Mouse (Mus musculus) heart, embryonic 15.5 days (tissue): Measurements from ENCODE around the gene Dyrk4. TPM values are rescaled to one million over a fixed set of nuclear protein-coding genes. Genes with fewer than 3 reads are reported as not detected.
A peak's percentile ranks its signal among the peaks of the same experiment; 100 is the strongest.

Source experiments
- ATAC-seq: fragments of 200-750 bp; cut with Nextera tagmentation; replicated peaks from 2 replicates; pipeline ENCODE4 v1.8.0; 2017; ENCODE audit warnings: low read depth, moderate TSS enrichment; ENCODE audit not compliant: insufficient number of reproducible peaks, insufficient read depth, low FRiP score
- H3K27ac ChIP-seq: fragments of 300-500 bp; sonication (generic); 2 replicates; pipeline ENCODE4 v1.5.1; 2015; ENCODE audit warnings: mild to moderate bottlenecking, inconsistent platforms
- H3K27me3 ChIP-seq: fragments of 300-500 bp; sonication (generic); 2 replicates; pipeline ENCODE4 v1.6.1; 2015; ENCODE audit warnings: inconsistent platforms
- H3K36me3 ChIP-seq: fragments of 300-500 bp; sonication (generic); 2 replicates; pipeline ENCODE4 v1.6.1; 2015; ENCODE audit warnings: mild to moderate bottlenecking, inconsistent platforms
- H3K4me1 ChIP-seq: fragments of 300-500 bp; sonication (generic); replicated peaks from 2 replicates; pipeline ENCODE4 v1.6.1; 2015; ENCODE audit warnings: inconsistent platforms
- H3K4me2 ChIP-seq: fragments of 300-500 bp; sonication (generic); 2 replicates; pipeline ENCODE4 v1.6.1; 2015; ENCODE audit warnings: inconsistent platforms, mild to moderate bottlenecking, moderate library complexity
- H3K4me3 ChIP-seq: fragments of 300-500 bp; sonication (generic); 2 replicates; pipeline ENCODE4 v1.5.1; 2015; ENCODE audit warnings: mild to moderate bottlenecking, inconsistent platforms
- H3K9ac ChIP-seq: fragments of 300-500 bp; sonication (generic); 2 replicates; pipeline ENCODE4 v1.6.1; 2015; ENCODE audit warnings: mild to moderate bottlenecking, inconsistent platforms
- H3K9me3 ChIP-seq: fragments of 300-500 bp; sonication (generic); replicated peaks from 2 replicates; pipeline ENCODE4 v1.6.1; 2016; ENCODE audit warnings: inconsistent platforms
- WGBS: fragments of 180-500 bp; shearing (Covaris S2); methylation state at CpG from one replicate; pipeline ENCODE4 v1.1.7; 2015; ENCODE audit warnings: mixed read lengths; 5-methylcytosine and 5-hydroxymethylcytosine counted together
- polyA plus RNA-seq: library from polyadenylated mRNA; unstranded; fragments of >200 nt; fragmentation: Nextera tagmentation; extraction: Ambion mirVana; gene quantifications from 2 replicates; pipeline ENCODE4 v1.2.1, GENCODE M21; 2015

Dyrk4 gene
- polyA plus RNA-seq, 1 experiment from 2014 or later: not detected

DNA sequence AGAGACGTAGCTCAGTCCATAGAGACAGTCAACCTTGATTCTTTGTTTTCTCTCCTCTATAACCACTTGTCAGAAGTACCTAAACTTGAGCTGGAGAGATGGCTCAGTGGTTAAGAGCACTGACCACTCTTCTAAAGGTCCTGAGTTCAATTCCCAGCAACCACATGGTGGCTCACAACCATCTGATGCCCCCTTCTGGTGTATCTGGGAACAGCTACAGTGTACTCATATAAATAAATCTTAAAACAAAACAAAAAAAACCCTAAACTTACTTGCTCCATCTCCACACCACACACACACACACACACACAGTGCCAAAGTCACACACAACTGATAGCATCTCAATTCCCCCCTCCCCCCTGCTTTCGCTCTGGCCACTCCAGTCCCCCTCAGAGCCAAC, 16.4 kb upstream of the Dyrk4 start:
- Histone ChIP-seq H3K9ac (no peak overlapping the region), H3K36me3 (peaks cover 23% of the 10 kb centered on the region), H3K9me3 (no peaks in the 10 kb centered on the region), H3K4me3 (peak overlapping the region; percentile 93), H3K27ac (no peak overlapping the region), H3K4me1 (peaks cover 25% of the 10 kb centered on the region), H3K27me3 (no peaks in the 10 kb centered on the region), H3K4me2 (peak overlapping the region; percentile 94)
- ATAC-seq: no peak
- WGBS: 81% methylated on average over 2 of the region's 2 CpGs

DNA sequence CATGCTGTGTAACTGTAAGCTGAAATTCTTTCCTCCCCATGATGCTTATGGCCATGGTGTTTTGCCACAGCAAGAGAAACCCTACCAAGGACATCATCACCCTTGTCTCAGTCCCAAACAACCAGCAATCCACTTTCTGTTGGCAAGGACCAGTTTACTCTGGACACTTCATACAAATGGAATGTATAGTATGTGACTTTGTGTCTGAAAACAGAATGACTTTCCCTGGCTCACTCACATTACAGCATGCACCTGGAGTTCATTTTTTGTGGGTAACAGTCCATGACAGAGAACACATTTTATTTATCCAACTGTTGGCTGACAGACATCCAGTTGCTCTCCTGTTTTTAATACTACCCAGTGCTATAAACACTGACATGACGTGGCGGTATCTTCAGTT, 11.3 kb upstream of the Dyrk4 start:
- H3K4me3 ChIP-seq: no peak overlapping the region
- H3K27me3 ChIP-seq: no peaks in the 10 kb centered on the region
- ATAC-seq: no peak
- H3K27ac ChIP-seq: no peak overlapping the region
- H3K9ac ChIP-seq: no peak overlapping the region
- 0 out of 2 replicates have a peak, but pooled peaks cover 1% of the 10 kb centered on the region for H3K4me1 ChIP-seq
- peaks cover 52% of the 10 kb centered on the region for H3K36me3 ChIP-seq
- no peaks in the 10 kb centered on the region for H3K9me3 ChIP-seq
- no peak overlapping the region for H3K4me2 ChIP-seq
- WGBS: 69% methylated on average over 2 of the region's 2 CpGs

DNA sequence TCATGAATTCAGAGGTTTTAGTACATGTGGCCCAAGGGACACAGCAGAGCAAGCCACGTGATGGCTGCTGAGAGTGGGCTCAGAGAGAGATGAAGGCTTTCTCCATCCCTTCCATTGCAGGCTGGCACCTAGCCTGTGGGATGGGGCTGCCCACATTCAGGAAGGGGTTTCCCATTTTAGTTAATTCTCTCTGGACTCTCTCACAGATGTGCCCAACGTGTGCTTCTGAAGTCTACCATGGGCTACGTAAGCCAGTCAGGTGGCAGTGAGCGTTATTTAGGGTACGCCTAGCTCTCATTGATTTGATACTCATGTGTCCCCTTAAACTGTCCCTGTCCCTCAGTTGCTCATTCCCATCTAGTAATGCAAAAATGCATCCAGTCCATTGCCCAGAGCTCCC, 6.7 kb downstream of the Dyrk4 start:
- 77% methylated on average over 5 of the region's 5 CpGs for whole genome bisulfite sequencing
- Histone ChIP-seq H3K4me1 (no peaks in the 10 kb centered on the region), H3K4me3 (no peak overlapping the region), H3K4me2 (no peak overlapping the region), H3K9me3 (no peaks in the 10 kb centered on the region), H3K36me3 (no peaks in the 10 kb centered on the region), H3K9ac (no peak overlapping the region), H3K27me3 (no peaks in the 10 kb centered on the region), H3K27ac (no peak overlapping the region)
- no peak for ATAC-seq

DNA sequence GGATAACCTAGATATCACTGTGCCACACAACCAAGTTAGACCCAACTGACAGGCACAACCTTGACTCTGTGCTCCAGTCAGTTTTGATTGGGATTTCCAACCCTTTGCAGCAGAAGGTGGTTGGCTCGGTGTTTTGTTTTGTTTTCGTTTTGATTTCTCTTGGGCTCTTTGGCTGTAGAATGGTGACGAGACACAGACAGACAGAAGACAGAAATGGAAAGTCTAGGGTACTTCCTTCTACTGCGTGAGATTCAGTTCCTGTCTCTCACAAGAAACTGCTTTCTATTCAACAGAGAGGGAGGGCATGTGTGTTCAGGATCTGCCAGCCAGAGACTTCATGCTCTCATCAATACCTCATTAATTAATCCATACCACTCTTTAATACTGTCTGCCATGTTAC, 10.9 kb downstream of the Dyrk4 start:
- ATAC-seq: no peak
- H3K36me3 ChIP-seq: no peaks in the 10 kb centered on the region
- 57% methylated on average over 4 of the region's 4 CpGs for WGBS
- no peak overlapping the region for H3K27ac ChIP-seq
- no peaks in the 10 kb centered on the region for H3K27me3 ChIP-seq
- H3K9me3 ChIP-seq: no peaks in the 10 kb centered on the region
- no peak overlapping the region for H3K4me2 ChIP-seq
- no peaks in the 10 kb centered on the region for H3K4me1 ChIP-seq
- no peak overlapping the region for H3K9ac ChIP-seq
- H3K4me3 ChIP-seq: no peak overlapping the region

DNA sequence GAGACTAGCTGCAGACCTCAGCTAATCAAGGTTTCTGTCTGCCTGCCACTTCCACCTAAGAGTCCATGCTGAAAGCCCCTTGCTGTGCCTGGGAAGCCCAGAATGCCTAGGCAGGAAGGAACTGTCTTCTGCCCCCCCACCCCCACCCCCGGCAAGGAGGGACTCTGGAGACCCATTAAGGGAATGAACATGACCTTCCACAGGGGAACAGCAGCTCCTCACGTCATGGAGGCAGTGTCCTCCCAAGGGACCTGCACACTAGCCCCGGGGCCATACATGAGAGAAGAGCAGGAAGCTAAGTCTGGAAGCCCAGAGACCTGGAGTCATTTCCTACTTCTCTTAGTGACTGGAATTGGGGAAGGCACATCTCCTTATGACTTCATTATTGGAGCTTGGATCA, 13.8 kb downstream of the Dyrk4 start:
- Histone ChIP-seq H3K4me2 (no peak overlapping the region), H3K4me1 (no peaks in the 10 kb centered on the region), H3K4me3 (no peak overlapping the region), H3K27me3 (no peaks in the 10 kb centered on the region), H3K9ac (no peak overlapping the region), H3K9me3 (no peaks in the 10 kb centered on the region), H3K36me3 (no peaks in the 10 kb centered on the region), H3K27ac (no peak overlapping the region)
- WGBS: 55% methylated on average over 3 of the region's 3 CpGs
- ATAC-seq: no peak

DNA sequence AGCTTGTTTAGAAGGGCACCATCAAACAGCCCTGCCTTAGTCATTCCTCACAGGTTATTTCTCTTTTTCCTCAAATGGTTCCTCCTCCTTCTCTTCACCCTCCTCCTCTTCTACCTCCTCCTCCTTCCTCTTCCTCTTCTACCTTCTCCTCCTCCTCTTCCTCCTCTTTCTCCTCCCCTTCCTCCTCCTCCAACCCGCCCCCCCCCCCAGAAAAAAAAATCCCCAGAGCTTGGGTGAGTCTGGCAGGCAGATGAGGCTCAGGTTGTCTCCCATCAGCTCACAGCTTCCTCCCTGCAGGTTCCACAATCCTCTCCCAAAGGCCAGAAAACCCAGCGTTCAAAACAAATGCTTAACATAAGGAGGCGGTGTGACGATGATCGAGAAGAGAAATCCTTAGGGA, 14.3 kb downstream of the Dyrk4 start:
- no peak overlapping the region for H3K4me2 ChIP-seq
- H3K9ac ChIP-seq: no peak overlapping the region
- H3K36me3 ChIP-seq: no peaks in the 10 kb centered on the region
- H3K27ac ChIP-seq: no peak overlapping the region
- H3K4me1 ChIP-seq: no peaks in the 10 kb centered on the region
- H3K27me3 ChIP-seq: no peaks in the 10 kb centered on the region
- 84% methylated on average over 4 of the region's 5 CpGs for WGBS
- ATAC-seq: no peak
- H3K9me3 ChIP-seq: no peaks in the 10 kb centered on the region
- H3K4me3 ChIP-seq: no peak overlapping the region

DNA sequence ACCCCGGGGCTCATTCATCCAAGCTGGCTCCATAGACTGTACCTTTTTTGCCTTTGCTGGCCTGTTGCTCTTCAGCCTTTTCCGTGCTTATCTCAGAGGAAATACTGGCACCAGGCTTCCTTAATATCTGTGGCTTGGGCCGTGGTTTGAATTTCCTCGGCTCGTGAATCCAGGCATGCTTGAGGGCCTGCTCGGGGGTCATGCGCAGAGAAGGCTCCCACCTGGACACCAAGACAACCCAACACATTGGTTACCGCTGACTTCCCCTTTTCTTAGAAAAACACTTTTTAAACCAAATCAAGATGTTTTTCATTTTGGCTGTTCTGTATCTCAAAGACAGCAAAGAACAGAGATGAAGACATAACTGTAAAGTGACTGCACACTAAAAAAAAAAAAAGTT, 44.5 kb downstream of the Dyrk4 start:
- no peak for ATAC-seq
- Histone ChIP-seq H3K9me3 (no peaks in the 10 kb centered on the region), H3K4me3 (no peak overlapping the region), H3K9ac (no peak overlapping the region), H3K27ac (no peak overlapping the region), H3K4me1 (no peaks in the 10 kb centered on the region), H3K27me3 (no peaks in the 10 kb centered on the region), H3K36me3 (no peaks in the 10 kb centered on the region), H3K4me2 (no peak overlapping the region)
- 66% methylated on average over 8 of the region's 8 CpGs for WGBS

DNA sequence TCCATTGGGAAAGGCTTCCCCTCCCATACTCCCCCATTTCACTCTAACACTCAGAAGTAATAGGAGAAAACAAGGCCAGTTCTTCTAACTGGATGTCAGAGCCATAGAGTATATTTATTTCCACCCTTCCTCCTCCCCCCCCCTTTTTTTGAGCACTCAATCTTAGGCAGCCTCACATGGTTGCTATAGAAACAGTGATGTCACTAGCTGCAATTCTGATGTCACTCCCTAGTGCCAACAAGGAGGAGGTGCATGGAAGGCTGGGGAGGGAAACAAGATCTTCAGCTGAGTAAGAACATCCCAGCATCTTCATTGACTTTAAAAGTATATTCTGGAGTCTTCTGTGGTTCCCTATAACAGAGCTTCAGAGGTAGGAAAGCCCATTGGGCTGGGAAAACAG, 68.8 kb downstream of the Dyrk4 start, which contains the start of gene Akap3:
Akap3 (plus strand) TSS at position 218 of the 400 bp plus-strand sequence.
- Histone ChIP-seq H3K27ac (no peak within 1 kb of the TSS), H3K9ac (no peak within 1 kb of the TSS)

DNA sequence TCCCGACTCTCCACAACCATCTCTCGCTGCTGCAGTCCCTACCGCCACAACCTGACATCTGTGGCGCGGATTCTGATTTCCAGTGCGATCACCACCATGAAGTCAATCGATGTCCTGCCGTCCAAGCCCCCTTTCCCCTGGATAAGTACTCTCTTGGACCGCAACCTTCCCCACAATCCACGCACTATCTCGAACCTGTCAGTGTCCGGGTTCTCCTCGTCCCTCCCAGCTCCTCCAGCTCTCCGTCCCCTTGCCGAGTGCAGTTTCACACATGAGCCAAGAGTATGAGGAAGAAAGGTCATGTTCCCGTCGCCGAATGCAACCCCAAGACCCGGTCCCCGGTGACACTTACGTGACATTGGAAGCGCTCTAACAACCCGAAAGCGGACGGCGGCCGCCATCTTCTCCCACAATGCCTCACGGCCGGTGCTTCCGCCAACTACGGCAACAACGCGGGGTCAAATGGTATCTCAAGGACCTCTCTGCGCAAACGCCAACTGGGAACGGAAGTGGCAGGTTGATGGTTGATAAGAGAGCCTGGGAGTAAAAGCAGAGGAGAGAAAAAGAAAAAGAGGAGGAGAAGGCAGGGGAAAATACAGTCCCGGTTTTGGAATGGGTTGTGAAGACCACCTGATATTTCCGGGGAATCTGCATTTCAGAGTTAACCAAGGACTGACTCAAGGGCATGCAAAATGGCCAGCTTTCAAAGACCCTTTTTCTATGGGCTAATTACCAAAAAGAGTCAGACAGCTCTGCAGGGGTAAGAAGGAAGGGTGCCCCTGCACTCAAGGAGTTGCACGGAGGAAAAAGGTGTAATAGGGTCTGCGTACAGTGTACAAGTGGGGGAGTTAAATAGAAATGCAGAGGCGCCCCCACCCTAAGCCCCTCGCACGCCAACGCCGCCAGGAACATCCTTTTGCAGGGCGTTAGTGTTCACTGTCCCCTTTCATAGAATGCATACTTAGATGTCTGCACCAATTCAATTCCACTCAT, 72.6 kb downstream of the Dyrk4 start, which contains the start of gene Ndufa9:
Ndufa9 (minus strand) TSS at position 425 of the 993 bp plus-strand sequence.
- H3K27ac ChIP-seq: peak within 1 kb of the TSS; percentile 64
- ATAC-seq: peak; percentile 70; the same call in 1 of the 2 replicates

More for the DNA sequence above, 68.8 kb downstream of the Dyrk4 start, which contains the start of gene Akap3:
- H3K9me3 ChIP-seq: no peaks in the 10 kb centered on the region
- no peak within 1 kb of the TSS for H3K4me2 ChIP-seq
- H3K4me1 ChIP-seq: peaks cover 9% of the 10 kb centered on the region
- 0 out of 2 replicates have a peak, but pooled peaks cover 3% of the 10 kb centered on the region for H3K27me3 ChIP-seq
- H3K4me3 ChIP-seq: no peak within 1 kb of the TSS
- no peak for ATAC-seq
- H3K36me3 ChIP-seq: no peaks in the 10 kb centered on the region

DNA sequence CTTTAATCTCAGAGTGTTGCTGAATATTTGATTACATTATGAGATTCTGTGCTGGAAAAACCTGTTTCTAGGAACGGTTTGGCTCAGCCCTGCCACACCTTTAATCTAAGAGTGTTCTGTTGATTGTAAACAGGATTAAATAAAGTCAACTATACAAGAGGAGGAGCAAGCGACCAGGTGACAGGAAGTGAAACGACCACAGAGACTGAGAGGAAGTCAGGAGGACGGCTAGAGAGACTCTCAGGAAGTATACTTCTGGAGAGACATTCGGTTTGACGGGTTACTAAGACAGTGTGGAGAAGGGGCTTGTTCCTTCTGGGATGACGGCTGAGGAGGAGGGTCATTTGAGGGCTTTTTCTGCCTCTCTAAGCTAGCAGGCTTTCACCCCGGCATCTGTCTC, 85.0 kb downstream of the Dyrk4 start:
- Histone ChIP-seq H3K36me3 (peaks cover 95% of the 10 kb centered on the region), H3K4me3 (no peak overlapping the region), H3K9ac (no peak overlapping the region), H3K4me1 (no peaks in the 10 kb centered on the region), H3K27me3 (no peaks in the 10 kb centered on the region), H3K4me2 (no peak overlapping the region), H3K27ac (no peak overlapping the region), H3K9me3 (no peaks in the 10 kb centered on the region)
- WGBS: 72% methylated on average over 8 of the region's 8 CpGs
- no peak for ATAC-seq

More for the DNA sequence above, 72.6 kb downstream of the Dyrk4 start, which contains the start of gene Ndufa9:
- Histone ChIP-seq H3K4me2 (peak within 1 kb of the TSS; percentile 74), H3K27me3 (0 out of 2 replicates have a peak, but pooled peaks cover 3% of the 10 kb centered on the region), H3K4me3 (peak within 1 kb of the TSS; percentile 73), H3K9me3 (no peaks in the 10 kb centered on the region), H3K4me1 (peaks cover 18% of the 10 kb centered on the region), H3K36me3 (peaks cover 7% of the 10 kb centered on the region), H3K9ac (peak within 1 kb of the TSS; percentile 76)
- WGBS: 5% methylated on average over 46 of the region's 46 CpGs
